Mouse (Mus musculus): ENCODE measurements around the gene Zdhhc14. TPM values are rescaled to one million over a fixed set of nuclear protein-coding genes. Genes with fewer than 3 reads are reported as not detected.

Zdhhc14 gene
- total and polyA plus RNA-seq, 2 experiments from 2014 or later = 0.74 to 5.2 TPM

DNA sequence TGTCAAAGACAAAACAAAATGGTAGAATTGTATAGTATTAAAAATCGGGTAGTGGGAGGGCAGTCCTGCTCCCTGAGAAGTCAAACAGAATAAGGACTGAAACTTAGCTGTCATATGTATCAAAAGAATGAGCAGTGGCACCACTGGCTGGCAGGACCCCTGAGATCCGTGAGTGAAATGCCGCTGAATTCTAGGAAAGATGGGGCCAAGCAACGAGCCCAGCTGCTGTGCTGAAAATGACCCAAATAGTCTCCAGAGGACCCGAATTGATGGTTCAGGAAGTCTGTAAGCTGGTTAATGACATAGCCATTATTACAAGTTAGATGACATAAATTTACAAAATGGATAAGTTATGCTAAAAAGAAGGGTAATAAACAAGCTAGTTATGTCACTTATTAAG is 306.5 kb downstream of the Zdhhc14 start:
- ATAC-seq (ENCODE audit: insufficient read depth, low read depth) (no peak), DNase-seq (ENCODE audit: low spot score) (no peak)
- H3K9me3 ChIP-seq (replicated peaks; ENCODE audit: control insufficient read depth, low read length) = no peaks in the 10 kb centered on the region
- no peak overlapping the region for H3K9ac ChIP-seq (replicated peaks; ENCODE audit: low read depth, low read length)
- H3K36me3 ChIP-seq (replicated peaks; ENCODE audit: control insufficient read depth, insufficient read depth, low read length) = no peaks in the 10 kb centered on the region
- no peak for TF ChIP-seq EP300 (IDR thresholded peaks at IDR 0.05; ENCODE audit: low read depth)
- no peak for TF ChIP-seq CTCF (IDR thresholded peaks at IDR 0.05; ENCODE audit: low read depth)
- no peak overlapping the region for H3K4me3 ChIP-seq (ENCODE audit: low read depth, low read length)
- peaks cover 19% of the 10 kb centered on the region for H3K4me1 ChIP-seq (ENCODE audit: control insufficient read depth, insufficient read depth)
- no peak overlapping the region for H3K27ac ChIP-seq (ENCODE audit: low read depth)
- no peak overlapping the region for H3K4me2 ChIP-seq (ENCODE audit: low read depth, low read length)
- no peaks in the 10 kb centered on the region for H3K27me3 ChIP-seq (ENCODE audit: control insufficient read depth, insufficient read depth, low read length)
- WGBS = 75% methylated on average over 5 of the region's 5 CpGs

DNA sequence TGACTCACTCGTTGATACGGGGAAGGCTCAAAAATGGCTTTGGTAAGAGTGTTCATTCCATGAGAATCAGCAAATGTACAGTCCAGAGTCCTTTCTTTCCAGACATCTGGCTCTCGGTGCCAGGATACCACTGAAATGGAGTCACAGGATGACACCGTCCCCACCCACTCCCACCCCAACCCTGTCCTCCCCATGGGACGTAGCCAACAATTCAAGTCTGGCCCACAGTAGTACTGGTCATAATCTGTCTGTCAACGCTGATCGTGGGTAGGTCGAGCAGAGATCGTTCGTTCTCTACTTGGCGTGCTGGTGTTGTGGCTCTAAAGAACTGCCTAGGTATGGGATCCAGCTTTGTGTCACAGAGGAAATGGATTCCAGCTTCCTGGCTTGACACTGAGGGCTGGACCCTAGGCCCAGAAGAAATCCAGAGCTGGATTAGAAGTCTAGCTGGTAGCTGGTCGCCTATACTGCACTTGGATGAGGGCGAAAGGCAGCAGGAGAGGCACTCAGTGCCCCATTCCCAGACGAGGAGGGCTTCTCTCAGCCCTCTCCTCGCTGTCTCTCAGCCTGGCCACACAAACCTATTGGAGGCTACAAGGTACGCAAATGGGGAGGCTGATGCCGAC is 307.2 kb downstream of the Zdhhc14 start:
- no peak for TF ChIP-seq EP300 (IDR thresholded peaks at IDR 0.05; ENCODE audit: low read depth)
- TF ChIP-seq CTCF (IDR thresholded peaks at IDR 0.05; ENCODE audit: low read depth) = no peak
- Histone ChIP-seq H3K4me1 (ENCODE audit: control insufficient read depth, insufficient read depth) (peaks cover 19% of the 10 kb centered on the region), H3K4me2 (ENCODE audit: low read depth, low read length) (no peak overlapping the region), H3K9me3 (replicated peaks; ENCODE audit: control insufficient read depth, low read length) (no peaks in the 10 kb centered on the region), H3K9ac (replicated peaks; ENCODE audit: low read depth, low read length) (no peak overlapping the region), H3K27ac (ENCODE audit: low read depth) (no peak overlapping the region), H3K4me3 (ENCODE audit: low read depth, low read length) (no peak overlapping the region), H3K27me3 (ENCODE audit: control insufficient read depth, insufficient read depth, low read length) (no peaks in the 10 kb centered on the region), H3K36me3 (replicated peaks; ENCODE audit: control insufficient read depth, insufficient read depth, low read length) (no peaks in the 10 kb centered on the region)
- ATAC-seq (ENCODE audit: insufficient read depth, low read depth) = no peak
- no peak for DNase-seq (ENCODE audit: low spot score)
- WGBS = 61% methylated on average over 17 of the region's 17 CpGs

DNA sequence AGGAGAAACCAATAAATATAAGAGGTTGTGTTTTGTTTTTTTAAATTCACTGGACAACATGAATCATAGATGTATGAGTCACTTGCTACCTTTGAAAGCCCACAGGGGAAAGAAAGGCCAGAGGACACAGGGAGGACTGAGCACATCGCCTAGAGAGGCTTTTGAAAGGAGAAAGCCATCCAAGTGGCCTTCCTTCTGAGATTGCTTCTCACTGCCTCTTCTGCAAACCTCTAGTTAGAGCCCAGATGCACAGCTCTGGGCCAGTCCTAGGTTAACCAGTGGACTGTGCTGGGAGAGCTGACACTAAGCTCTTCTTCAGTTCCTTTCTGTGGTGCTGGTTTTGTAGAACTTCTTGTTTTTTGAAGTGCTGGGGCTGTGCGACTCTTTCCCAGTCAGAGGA is 307.9 kb downstream of the Zdhhc14 start:
- Histone ChIP-seq H3K4me3 (ENCODE audit: low read depth, low read length) (no peak overlapping the region), H3K9ac (replicated peaks; ENCODE audit: low read depth, low read length) (no peak overlapping the region), H3K36me3 (replicated peaks; ENCODE audit: control insufficient read depth, insufficient read depth, low read length) (no peaks in the 10 kb centered on the region), H3K4me2 (ENCODE audit: low read depth, low read length) (no peak overlapping the region), H3K9me3 (replicated peaks; ENCODE audit: control insufficient read depth, low read length) (no peaks in the 10 kb centered on the region), H3K27me3 (ENCODE audit: control insufficient read depth, insufficient read depth, low read length) (no peaks in the 10 kb centered on the region), H3K4me1 (ENCODE audit: control insufficient read depth, insufficient read depth) (peaks cover 19% of the 10 kb centered on the region), H3K27ac (ENCODE audit: low read depth) (no peak overlapping the region)
- ATAC-seq (ENCODE audit: insufficient read depth, low read depth) (no peak), DNase-seq (ENCODE audit: low spot score) (no peak)
- TF ChIP-seq EP300 (IDR thresholded peaks at IDR 0.05; ENCODE audit: low read depth) (no peak), CTCF (IDR thresholded peaks at IDR 0.05; ENCODE audit: low read depth) (no peak)
- WGBS = 77% methylated on average over 2 of the region's 2 CpGs

DNA sequence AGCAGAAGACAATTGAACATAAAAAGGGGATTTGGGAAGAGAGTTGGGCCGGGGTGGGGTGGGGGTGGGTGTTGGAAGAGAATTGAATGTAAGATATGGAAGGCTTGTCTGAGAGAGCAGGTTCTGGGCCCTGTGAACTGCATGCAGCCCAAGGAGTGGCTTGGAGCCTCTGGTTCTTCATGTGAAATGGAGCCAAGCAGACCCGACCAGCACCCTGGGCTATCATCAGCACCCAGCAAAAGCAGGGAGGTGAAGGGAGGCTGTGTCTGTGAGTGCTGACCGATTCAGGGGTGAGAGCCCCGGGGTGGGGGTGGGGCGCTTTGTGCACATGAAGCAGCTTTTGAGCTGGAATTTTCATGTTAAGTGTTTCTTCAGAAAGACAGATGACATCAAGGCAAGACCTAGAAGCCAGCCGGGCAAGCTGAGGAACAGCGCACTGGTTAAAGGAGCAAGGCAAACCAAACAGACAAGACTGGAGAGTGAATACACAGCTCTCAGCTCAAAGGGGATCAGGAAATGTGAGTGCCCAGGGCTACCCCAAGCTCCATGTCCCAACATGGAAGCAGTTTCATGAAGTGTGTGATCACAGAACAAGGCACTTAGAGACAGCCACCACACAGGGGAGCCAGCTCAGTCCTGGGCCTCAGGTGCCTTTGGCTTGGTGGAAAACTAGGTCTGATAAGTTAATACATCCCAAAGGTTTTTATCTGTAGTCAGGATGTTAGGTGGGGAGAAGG is 308.6 kb downstream of the Zdhhc14 start:
- no peaks in the 10 kb centered on the region for H3K27me3 ChIP-seq (ENCODE audit: control insufficient read depth, insufficient read depth, low read length)
- TF ChIP-seq EP300 (IDR thresholded peaks at IDR 0.05; ENCODE audit: low read depth) = no peak
- TF ChIP-seq CTCF (IDR thresholded peaks at IDR 0.05; ENCODE audit: low read depth) = no peak
- H3K9ac ChIP-seq (replicated peaks; ENCODE audit: low read depth, low read length) = no peak overlapping the region
- H3K36me3 ChIP-seq (replicated peaks; ENCODE audit: control insufficient read depth, insufficient read depth, low read length) = no peaks in the 10 kb centered on the region
- 81% methylated on average over 7 of the region's 7 CpGs for WGBS
- no peak for ATAC-seq (ENCODE audit: insufficient read depth, low read depth)
- no peak overlapping the region for H3K27ac ChIP-seq (ENCODE audit: low read depth)
- H3K4me2 ChIP-seq (ENCODE audit: low read depth, low read length) = 0 out of 2 replicates have a peak overlapping the region, but pooled peaks have one; percentile 2
- H3K9me3 ChIP-seq (replicated peaks; ENCODE audit: control insufficient read depth, low read length) = no peaks in the 10 kb centered on the region
- H3K4me3 ChIP-seq (ENCODE audit: low read depth, low read length) = no peak overlapping the region
- no peak for DNase-seq (ENCODE audit: low spot score)
- H3K4me1 ChIP-seq (ENCODE audit: control insufficient read depth, insufficient read depth) = peaks cover 19% of the 10 kb centered on the region

DNA sequence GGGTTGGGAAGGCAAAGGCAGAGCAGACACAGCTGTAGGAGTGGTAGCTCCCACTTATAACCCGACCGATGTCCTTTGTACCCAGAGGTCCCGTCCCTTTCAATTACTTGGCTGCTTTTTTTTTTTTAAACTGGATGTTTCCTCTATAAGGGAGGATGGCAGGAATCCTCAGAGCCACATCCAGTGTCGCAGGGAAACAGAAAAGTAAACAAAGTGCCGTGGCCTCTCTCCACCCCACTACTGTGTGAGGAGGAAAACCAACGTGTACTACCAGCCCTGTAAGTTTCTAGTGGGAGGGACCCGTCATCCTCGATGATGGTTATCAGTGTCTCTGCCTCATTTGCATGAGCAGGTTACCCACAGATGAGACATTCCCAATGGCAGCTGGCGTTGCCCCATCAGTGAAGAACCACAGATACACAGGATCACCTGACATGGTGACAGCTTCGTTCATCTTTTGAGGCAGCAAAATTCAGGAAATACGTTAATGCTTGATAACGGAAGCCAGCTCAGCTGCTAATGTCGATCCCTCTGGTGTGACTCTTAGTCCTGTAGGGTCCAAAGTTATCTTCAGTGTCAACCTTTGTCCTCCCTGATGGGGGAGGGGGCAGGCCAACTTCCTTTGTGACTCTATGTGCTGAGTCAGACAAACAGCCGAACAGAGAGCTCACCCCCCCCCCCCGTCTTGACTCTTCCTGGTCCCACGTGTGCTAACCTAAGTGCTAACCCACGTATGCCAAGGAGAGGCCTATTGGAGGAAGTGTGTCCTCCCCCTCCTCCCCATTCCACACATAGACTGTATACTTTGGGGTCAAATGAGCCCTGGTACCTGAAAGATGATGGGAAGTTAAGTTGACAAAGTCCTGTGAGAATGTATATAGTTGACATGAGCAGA is 309.7 kb downstream of the Zdhhc14 start:
- H3K27me3 ChIP-seq (ENCODE audit: control insufficient read depth, insufficient read depth, low read length) = no peaks in the 10 kb centered on the region
- WGBS = 57% methylated on average over 17 of the region's 17 CpGs
- no peak overlapping the region for H3K9ac ChIP-seq (replicated peaks; ENCODE audit: low read depth, low read length)
- no peak for ATAC-seq (ENCODE audit: insufficient read depth, low read depth)
- TF ChIP-seq CTCF (IDR thresholded peaks at IDR 0.05; ENCODE audit: low read depth) (no peak), EP300 (IDR thresholded peaks at IDR 0.05; ENCODE audit: low read depth) (no peak)
- peaks cover 14% of the 10 kb centered on the region; the same call in 1 of the 2 replicates for H3K4me1 ChIP-seq (ENCODE audit: control insufficient read depth, insufficient read depth)
- H3K4me2 ChIP-seq (ENCODE audit: low read depth, low read length) = 0 out of 2 replicates have a peak overlapping the region, but pooled peaks have one; percentile 2
- no peak for DNase-seq (ENCODE audit: low spot score)
- no peak overlapping the region for H3K27ac ChIP-seq (ENCODE audit: low read depth)
- no peaks in the 10 kb centered on the region for H3K36me3 ChIP-seq (replicated peaks; ENCODE audit: control insufficient read depth, insufficient read depth, low read length)
- no peaks in the 10 kb centered on the region for H3K9me3 ChIP-seq (replicated peaks; ENCODE audit: control insufficient read depth, low read length)
- H3K4me3 ChIP-seq (ENCODE audit: low read depth, low read length) = no peak overlapping the region
